Mouse (Mus musculus) mouse trophoblast stem cell (cell line): Measurements from ENCODE around the gene Lmntd2.

Experiments
- in situ Hi-C, 2 experiments: fragments of 300-500 bp; cut with MseI, MboI; formaldehyde crosslinking; loops; 2 replicates in 1 of 2; 3 replicates in 1 of 2; pipeline ENCODE4 v1.15.1; 2025

Lmntd2 gene

DNA sequence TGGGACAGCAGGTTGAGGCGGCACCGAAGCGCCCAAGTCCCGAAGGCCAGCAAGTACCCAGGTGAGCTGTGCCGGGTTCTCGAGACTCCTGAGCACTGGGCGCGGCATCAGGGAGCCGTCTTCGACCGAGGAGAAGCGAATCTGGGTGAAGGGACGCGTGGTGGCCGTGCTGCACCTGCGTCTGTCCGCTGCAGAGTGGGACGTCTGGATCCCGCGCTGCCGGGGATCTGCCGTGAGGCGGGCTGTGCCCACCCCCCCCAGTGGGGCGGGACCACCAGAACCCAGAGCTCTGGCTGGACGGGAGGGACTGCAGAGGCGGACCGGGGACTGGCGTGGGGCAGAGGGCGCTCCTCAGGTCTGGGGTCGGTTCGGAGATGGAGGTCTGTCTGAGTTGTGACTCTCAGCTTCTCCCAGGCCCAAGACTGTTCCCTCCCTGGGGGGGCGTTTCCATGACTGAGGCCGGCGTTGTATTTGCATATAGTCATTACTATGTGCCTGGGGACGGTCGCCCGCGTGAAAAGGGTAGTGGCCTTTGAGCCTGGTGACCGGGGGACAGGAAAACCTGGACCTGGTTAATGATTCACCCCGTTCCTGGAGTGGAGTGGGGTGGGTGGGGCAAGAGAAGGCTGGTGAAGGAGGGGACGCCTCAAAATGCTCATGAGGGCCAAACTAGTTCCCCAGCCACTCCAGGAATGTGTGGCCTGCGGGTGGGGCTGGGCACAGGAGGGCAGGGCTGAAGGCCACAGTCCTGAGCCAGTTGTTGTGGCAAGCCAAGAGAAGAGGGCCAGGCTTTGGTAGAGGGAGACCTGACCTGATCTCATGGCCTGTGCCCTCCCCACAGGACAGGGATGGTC is 2.2 kb upstream of the Lmntd2 start:
- in situ Hi-C loops: no loop called here

DNA sequence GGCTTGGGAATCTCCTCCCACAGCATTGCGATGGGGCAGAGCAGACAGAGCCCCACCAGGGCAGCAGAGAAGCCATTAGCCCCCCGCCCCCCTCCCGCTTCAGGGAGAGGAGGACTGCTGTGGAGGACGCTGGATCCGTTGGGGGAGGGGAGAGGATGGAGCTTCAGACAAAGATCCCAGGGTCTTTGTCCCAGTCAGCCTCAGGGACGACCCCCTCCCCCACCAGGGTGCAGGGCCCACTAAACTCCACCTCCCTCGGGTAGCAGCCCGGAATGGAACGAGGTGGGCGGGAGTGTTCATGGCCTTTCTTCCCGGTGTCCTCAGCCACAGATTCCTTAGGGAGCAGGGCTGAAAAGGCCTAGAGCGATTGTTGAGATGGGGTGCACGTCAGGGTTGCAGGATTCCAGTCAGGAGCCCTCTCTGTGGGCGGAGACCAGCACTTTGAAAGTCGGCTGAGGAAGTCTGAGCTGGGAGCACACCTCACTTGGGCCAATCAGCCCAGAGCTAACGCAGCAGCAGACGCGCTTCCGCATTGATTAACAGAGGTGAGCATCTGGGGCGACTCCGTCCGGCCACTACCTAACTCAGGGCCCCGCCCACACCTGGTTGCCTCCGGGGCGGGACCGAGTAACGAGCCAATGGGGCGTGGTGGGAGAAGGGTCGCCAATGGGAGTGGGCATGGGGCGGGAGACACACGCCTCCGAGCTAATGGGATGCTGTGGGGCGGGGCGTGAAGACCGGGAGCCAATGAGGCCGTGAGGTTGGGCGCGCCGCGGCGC is 1.4 kb upstream of the Lmntd2 start, which contains the start of gene Rassf7:
TSS of gene Rassf7 (plus strand) at position 760 of the 779 bp plus-strand sequence.
- in situ Hi-C loops: no loop called here

DNA sequence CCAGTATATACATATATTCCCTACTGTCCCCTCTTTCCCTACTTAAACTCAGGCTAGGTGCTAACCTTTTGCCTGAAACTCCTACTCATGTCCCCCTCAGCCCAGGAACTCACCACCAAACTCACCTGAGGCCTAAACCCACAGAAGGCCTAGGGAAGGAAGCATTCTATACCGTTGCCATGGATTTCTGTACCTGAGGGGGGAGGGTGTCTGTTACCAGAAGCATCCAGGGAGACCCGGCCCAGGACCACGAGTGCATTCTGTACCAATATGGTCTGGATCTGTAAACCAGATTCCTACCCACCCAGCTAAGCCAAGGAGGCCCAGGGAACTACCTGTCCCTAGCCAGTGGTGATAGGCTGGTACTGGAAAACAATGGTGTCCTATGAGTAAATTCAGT is 430 bp upstream of the Lmntd2 start:
- in situ Hi-C loops: no loop called here

DNA sequence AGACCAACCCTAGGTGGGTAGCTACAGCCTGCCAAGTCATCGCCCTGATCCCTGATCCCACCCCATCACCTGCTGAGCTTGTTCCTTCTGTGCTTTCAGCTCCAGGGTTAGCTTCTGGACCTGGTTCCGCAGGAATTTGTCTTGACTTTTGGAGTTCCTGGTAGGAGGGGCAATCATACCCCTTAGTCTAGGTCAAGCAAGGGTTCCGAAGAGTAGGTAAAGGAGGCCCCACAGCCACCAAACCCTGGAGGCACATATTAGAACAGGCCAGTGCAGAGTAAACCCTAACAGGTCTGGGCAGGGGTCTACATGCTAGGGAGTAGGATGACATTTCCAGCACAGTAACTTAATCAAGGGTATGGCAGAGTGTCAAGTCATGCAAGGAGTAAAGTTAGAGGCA is 747 bp downstream of the Lmntd2 start:
- in situ Hi-C loops: no loop called here

DNA sequence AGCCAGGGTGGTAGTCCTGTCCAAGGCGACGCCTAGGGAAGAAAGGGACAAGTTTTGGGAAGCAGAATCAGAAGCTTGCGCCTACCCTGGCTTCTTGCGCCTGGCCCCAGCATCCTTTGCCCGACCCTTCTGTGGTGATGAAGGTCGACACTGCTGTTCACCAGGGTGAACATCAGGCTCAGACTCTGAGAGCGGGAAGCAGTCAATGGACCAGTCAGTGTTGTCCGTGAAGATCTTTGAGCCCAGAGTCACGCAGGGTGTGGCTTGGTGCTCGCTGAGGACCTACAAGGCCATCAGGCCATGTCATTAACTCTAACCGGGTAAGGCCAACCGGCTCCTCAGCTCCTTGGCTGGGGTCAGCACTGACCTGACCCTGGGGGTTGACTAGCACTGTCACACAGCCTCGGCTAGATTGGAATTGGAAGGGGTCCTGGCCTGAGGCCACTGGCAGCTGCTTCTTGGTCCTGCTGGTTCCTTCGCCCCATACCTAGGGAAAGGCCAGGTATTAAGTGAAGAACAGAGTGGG is 3.2 kb downstream of the Lmntd2 start:
- in situ Hi-C loops: no loop called here

DNA sequence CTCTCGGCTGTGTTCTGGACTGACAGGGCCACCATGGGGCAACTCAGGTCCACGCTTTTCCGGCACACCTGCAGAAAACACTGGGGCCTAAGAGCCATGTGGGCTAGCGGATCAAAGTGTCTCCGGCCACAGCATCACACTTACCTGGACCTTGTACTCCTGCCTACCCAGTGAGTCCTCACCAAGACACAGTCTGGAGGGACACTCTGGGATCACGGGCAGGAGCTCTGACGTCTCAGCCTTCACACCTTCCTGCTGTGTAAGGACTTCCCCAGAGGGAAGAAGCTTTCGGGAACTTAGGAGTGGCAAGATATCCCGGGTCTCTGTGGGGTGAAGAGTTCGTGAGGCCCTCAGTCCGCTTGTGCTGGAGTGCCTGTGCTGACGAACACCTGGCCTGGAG is 3.7 kb downstream of the Lmntd2 start:
- in situ Hi-C loops: no loop called here

DNA sequence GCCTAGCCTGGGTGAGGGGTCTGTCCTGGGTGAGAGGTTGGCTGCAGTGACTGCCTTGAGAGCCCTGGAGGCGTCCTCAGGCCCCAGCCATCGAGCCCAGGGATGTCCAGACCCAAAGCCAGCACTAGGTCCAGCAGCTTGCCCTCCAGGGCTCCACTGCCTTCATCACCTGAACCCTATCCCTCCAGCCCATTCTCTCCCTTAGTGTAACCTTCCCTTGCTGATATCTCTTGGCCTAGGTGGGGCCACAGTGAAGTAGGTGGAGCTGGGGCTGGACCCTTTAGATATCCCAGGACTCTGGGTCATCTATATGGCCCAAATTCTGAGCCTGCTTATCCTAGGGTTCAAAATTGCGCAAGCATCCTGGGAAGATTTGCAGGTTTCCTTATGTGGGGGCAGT is 4.4 kb downstream of the Lmntd2 start:
- in situ Hi-C loops: no loop called here

DNA sequence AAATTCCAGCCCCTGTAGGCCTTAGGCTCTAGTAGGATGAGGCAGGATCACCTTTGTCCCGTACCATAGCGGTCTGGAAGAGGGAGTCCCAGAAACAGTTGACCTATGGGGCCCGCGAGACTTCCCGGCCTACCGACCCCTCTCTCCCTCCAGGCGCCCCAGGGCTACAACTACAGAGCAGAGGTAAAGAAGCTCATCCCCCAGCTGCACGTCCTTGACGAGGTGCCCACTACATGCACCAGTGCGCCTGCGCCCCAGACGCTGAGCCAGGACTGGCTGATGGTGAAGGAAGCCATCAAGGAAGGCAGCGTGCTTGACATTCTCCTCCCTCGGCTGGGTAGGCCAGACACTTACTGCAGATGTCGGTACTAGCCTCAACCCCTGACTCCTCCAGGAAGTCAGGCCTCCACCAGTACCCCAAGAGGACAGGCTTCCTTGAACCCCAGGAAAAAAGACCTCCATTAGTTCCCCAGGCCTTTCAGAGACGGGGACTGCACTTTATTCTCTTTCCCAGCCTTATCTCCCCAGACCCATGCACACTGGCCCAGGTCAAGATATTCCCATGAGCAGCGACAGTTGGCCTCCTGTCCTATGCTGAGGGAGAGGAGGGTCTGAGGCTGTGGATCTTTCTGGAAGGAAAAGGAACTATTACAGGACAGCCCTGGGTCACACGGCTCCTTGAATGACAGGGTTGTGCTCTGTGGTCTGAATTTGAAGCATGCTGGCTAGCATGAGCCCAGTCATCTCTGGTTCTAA is 7.5 kb downstream of the Lmntd2 start:
- in situ Hi-C loops: no loop called here

DNA sequence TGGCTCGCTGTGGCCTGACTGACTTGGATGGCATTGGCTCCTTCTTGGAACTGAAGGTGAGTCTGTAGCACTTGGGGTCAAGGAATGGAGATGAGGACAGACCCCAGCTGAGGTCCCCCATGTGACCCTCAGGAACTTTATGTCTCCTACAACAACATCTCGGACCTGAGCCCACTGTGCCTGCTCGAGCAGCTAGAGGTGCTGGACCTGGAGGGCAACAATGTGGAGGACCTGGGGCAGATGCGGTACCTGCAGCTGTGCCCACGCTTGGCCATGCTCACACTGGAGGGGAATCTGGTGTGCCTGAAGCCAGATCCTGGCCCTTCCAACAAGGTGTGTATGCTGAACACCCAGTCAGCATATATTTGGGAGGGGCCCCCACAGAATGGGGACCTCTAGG is 8.4 kb downstream of the Lmntd2 start:
- in situ Hi-C loops: no loop called here

DNA sequence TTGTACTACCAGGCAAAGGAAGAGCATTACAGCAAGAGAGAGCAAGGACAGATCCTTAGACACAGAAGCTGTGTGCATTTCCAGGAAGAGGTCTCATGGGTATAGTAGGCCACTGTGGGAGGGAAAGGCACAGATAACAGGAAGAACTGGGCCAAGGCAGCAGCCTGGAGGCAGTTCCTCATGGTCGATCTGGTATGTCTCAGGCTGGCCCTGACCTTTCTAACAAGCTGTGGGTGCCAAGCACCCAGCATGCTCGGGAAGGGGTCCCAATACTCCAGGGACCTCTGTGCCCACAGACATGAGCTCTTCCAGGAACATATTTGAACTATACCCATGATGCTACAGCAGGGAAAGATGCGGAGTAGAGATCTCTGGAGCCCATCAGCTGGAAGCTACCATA is 9.3 kb downstream of the Lmntd2 start:
- in situ Hi-C loops: no loop called here

DNA sequence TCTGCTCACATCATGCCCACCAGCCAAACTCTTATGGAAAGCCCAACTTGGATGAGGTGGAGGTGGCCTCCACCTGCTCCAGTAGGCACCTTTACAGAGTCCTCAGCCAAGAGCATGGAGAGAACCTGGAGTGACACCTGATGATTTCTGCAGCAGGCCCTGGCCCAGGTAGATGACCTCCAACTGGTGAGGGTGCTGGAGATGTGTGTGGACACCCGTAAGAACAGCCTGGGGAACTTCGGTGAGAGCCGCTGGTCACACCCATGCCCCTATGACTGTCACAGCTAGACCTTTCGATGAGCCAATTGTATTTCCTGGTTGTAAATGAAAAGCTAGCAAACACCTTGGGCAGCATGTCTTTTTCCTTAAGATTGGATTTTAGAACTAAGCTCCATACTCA is 15.8 kb downstream of the Lmntd2 start:
- in situ Hi-C loops: no loop called here

DNA sequence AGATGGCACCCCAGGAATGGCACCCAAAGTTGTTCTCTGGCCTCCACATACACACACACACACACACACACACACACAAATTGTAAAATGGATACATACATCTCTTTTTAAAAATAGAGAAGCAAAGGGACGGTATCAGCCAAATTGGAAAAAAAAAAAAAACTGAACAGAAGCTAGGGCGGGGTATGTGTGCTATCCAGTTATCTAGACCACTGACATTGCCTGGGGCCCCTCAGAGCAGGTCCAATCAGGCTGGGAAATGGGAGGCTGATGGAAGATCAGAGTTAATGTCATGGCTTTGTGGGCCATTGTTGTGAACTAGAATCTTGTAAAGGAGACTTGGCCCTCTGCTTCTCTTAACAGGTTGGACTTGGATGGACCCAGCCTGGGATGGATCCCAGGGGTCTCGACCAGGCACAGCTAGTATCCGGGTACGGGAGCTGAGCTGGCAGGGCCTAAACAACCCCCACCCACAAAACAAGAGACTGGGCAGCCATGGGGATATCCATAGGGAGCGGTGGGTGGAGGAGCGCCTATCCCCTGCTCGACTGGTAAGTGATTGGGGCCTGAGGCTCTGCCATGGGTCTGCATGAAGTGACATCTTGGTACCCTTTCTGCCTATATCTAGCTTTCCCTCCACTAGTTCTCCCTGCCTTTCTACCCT is 17.1 kb downstream of the Lmntd2 start:
- in situ Hi-C loops: no loop called here

DNA sequence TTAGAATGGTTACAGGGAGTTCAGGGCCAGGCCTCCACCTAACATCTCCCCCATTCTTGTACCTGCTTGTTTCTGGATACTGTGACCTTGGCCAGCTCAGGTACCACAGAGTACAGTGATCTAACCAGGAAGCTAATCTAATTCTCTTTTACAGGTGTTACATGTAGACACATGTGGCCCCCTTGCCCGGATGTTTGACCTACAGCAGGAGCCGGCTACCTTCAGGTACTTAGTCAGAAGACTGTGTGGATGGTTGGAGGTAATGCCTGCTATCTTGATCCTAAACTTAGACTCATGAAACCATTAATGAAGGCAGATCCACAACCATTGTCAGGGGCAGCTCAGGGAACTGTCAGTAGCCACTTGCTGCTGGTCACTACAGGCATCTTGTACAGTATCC is 18.1 kb downstream of the Lmntd2 start:
- in situ Hi-C loops: no loop called here

DNA sequence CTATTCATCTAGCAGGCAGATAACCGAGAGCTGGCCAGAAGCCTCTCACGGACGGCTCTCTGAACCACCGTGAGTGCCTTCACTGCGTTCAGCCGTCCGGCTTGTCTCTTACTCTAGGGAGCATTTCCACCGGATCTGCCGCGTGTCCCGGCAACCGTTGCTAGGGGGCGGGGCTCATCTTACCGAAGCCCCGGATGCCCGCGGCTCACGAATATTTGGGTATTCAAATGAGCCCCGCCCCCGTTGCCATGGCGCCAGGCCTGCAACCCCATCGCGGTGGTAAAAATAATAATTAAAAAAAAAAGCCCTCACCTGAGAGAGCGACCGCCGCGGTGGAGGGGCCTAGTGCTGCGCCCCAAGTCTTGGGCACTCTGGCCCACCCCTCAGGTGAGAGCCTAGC is 19.1 kb downstream of the Lmntd2 start:
- in situ Hi-C loops: no loop called here

DNA sequence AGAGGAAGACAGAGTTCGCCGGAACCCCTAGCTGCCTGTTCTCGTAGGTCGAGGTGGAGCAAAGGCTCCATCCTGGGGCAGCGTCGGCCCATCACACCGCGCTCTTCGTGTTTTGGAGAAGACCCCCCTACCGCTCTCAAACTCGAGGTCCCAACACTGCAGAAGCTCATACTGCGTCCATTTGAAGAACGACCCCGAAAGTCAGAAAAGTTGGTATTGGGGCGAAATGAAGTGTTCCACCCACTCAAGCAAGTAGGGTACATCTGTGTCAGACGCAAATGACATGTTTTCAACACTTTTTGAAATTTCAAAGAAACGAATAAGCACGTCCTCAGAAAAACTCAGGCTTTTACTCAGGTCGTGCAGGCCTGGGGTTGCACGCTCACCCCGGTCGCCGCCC is 19.5 kb downstream of the Lmntd2 start:
- in situ Hi-C loops: no loop called here

DNA sequence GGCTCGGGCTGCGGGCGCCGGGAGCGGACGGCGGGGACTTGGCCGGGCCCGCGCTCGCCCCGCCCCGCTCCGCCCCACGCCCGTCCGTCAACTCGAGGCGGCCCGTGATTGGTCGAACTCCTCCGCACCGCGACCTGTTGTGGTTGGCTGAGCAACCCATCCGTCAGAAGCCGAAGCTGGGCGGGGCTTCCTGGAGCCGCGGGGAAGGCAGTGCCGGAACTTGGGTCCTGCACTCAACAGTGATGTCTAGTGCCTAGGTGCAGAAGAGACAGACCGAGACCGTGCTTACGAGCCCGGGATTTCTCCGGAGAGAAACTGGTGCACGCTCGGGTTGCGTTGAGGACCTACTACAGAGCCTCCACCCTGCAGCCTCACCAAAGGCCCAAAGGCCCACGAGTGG is 19.9 kb downstream of the Lmntd2 start, which contains the start of the genes Hras and Lrrc56:
TSS of gene Hras (minus strand) at position 58 of the 400 bp plus-strand sequence.
TSS of gene Lrrc56 (plus strand) at position 210 of the 400 bp plus-strand sequence.
- in situ Hi-C loops: no loop called here

DNA sequence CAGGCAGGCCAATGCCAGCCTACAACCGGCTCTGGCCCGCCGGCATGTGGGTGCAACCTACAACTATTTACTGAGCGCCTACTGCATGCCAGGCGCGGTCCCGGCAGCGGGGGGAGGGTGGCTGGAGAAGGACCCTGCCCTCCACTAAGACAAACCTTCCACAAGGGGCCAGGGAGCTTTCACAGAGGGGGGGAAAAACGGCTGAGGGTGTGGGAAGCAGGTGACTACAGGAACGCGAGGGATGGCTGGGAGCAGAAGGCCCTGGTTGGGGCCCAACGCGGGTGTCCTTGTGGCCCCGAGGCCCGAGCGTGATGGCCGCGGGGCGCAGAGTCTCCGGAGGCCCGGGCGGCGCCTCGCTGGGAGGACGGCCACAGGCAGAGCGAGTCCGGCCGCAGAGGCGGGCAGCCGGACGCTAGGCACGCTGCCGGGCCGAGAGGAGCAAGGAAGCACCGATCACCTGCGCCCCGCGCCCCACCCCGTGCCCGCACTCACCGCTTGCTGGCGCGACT is 20.5 kb downstream of the Lmntd2 start:
- in situ Hi-C loops: no loop called here

DNA sequence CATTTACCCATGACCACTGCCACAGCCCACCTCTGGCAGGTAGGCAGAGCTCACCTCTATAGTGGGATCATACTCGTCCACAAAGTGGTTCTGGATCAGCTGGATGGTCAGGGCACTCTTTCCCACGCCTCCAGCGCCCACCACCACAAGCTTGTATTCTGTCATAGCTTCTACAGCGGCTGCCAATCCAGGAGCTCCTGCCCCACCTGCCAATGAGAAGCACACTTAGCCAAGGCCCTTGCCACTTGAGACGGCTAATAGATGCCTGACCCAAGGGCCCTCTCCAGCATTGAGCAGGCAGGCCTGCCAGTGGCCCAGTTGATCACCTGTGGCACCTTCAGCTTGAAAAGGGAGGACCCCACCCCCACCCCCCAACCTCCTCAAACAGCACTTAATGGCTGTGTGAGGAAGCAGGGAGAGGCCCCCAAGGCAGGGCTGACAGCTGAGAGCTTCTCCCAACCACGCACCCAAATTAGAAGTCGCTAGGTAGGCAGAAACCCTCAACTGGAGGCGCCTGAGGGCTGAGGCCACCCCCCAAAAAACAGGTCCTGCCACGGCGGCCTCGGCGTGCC is 21.0 kb downstream of the Lmntd2 start:
- in situ Hi-C loops: no loop called here

DNA sequence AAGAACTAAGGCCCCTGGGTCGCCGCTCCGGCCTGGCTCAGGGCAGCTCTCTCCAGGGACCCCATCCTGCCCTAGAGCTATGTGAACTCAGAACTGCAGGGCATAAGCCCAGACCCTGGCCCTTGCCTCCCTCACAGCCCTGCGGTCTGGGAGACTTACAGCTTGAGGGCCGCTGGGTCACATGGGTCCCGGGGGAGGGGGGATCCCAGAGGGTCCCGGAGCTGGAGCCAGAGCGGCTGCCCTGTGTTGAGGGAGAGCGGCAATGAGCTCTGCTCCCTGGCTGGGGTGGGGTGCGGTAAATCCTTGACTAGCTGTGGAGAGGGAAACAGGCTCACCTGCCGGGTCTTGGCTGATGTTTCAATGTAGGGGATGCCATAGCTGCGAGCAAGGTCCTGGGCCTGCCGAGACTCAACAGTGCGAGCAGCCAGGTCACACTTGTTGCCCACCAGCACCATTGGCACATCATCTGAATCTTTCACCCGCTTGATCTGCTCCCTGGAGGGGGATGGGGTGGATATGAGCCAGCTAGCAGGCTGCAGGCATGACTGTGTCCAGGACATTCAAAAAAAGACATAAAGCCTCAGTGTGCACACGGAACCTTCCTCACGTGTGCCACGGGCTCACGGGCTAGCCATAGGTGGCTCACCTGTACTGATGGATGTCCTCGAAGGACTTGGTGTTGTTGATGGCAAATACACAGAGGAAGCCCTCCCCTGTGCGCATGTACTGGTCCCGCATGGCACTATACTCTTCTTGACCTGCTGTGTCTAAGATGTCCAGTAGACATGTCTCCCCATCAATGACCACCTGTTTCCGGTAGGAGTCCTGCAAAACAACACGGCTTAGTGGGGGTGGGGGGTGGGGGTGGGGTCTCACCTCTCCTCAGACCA is 21.8 kb downstream of the Lmntd2 start:
- in situ Hi-C loops: no loop called here

DNA sequence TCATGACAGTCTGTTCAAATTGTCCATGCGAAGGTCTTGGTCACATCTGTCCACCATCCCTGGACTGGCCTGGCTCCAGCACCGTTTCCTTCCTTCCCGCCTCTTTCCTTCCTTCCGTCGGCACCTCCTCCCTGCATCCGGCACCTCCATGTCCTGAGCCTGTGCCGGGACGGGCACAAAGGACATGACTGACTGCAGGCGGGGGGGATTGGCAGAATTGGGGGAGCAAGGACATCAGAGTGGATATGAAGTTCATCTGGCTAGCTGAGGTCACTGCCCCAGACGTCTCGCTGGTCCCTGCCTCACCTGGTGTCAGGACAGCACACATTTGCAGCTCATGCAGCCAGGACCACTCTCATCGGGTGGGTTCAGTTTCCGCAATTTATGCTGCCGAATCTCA is 22.8 kb downstream of the Lmntd2 start:
- in situ Hi-C loops: no loop called here
